ENCODE assay signal across 7 mouse cellular contexts in the genomic region with DNA sequence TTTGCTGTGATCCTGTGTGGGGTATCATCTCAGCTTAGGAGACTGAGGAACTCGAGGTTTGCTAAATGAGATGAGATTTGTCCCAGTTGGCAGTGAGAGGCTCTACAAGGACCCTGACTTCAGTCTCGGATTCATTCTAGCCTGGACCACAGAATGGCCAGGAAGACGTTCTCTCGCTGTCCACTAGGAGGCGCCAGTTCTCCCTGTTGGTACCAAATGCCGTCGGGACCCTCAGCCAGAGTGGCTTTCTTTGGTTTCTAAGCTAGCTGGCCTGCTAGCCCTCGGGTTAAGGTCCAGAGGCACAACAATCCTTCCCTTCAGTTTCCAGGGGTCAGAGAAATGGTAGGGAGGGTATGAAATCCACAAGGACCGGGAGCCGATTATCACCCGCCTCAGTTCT. TPM values are rescaled to one million over a fixed set of nuclear protein-coding genes. Genes with fewer than 3 reads are reported as not detected.
DNase-seq lines count a peak whose midpoint lies in the region; ATAC-seq and TF ChIP-seq lines count a peak whose summit lies in the region.

No protein-coding gene starts in this region.

- TF ChIP-seq POLR2A in thymus, adult 2 months (IDR thresholded peaks at IDR 0.05; ENCODE audit: control insufficient read depth, extremely low read depth, insufficient read depth, low read length, poor library complexity), result no peak
- TF ChIP-seq POLR2A in bone marrow macrophage, adult 2 months (IDR thresholded peaks at IDR 0.05; ENCODE audit: borderline replicate concordance, low read depth, low read length), result no peak
- TF ChIP-seq POLR2A in lung, adult 2 months (IDR thresholded peaks at IDR 0.05; ENCODE audit: borderline replicate concordance, extremely low read depth, low read depth, low read length), result no peak

- H3K9ac ChIP-seq in forebrain, embryonic 11.5 days (ENCODE audit: low read length), result no peak overlapping the region
- no peak overlapping the region for H3K9ac ChIP-seq in hindbrain, embryonic 15.5 days

- H3K4me3 ChIP-seq in thymus, adult 2 months (ENCODE audit: control insufficient read depth, insufficient read depth, low read length), result no peak overlapping the region
- H3K4me3 ChIP-seq in bone marrow macrophage, adult 2 months (ENCODE audit: insufficient read depth, low read length), result no peak overlapping the region
- H3K4me3 ChIP-seq in forebrain, embryonic 11.5 days (ENCODE audit: low read depth, low read length), result no peak overlapping the region
- no peak overlapping the region for H3K4me3 ChIP-seq in hindbrain, embryonic 15.5 days
- H3K4me3 ChIP-seq in lung, adult 2 months (replicated peaks; ENCODE audit: extremely low read depth, low read depth, low read length), result no peak overlapping the region

- H3K4me1 ChIP-seq in thymus, adult 2 months (replicated peaks; ENCODE audit: control insufficient read depth, insufficient read depth, low read length), result no peaks in the 10 kb centered on the region
- no peaks in the 10 kb centered on the region for H3K4me1 ChIP-seq in bone marrow macrophage, adult 2 months (ENCODE audit: control insufficient read depth, insufficient read depth, low read length)
- H3K4me1 ChIP-seq in forebrain, embryonic 11.5 days (replicated peaks; ENCODE audit: control insufficient read depth, insufficient read depth, low read length), result peaks cover 9% of the 10 kb centered on the region
- peaks cover 22% of the 10 kb centered on the region for H3K4me1 ChIP-seq in hindbrain, embryonic 15.5 days (replicated peaks)
- no peaks in the 10 kb centered on the region for H3K4me1 ChIP-seq in lung, adult 2 months (ENCODE audit: control insufficient read depth, insufficient read depth, low read length)

- 22% methylated on average over 11 of the region's 11 CpGs for WGBS in thymus, adult 2 months
- WGBS in forebrain, embryonic 11.5 days, result 18% methylated on average over 11 of the region's 11 CpGs
- 14% methylated on average over 11 of the region's 11 CpGs for WGBS in hindbrain, embryonic 15.5 days
- 16% methylated on average over 11 of the region's 11 CpGs for WGBS in lung, adult 2 months

- H3K27me3 ChIP-seq in thymus, adult 2 months (ENCODE audit: control insufficient read depth, insufficient read depth, low read length), result no peaks in the 10 kb centered on the region
- H3K27me3 ChIP-seq in forebrain, embryonic 11.5 days (ENCODE audit: control insufficient read depth, insufficient read depth, low read length), result no peaks in the 10 kb centered on the region
- H3K27me3 ChIP-seq in hindbrain, embryonic 15.5 days, result peaks cover 4% of the 10 kb centered on the region; the same call in 1 of the 2 replicates

- no peak overlapping the region for H3K4me2 ChIP-seq in forebrain, embryonic 11.5 days (ENCODE audit: low read depth, low read length, severe bottlenecking)
- no peak overlapping the region for H3K4me2 ChIP-seq in hindbrain, embryonic 15.5 days

- DNase-seq in thymus, adult 2 months, result peak; percentile 31
- DNase-seq in thymus, adult 18-20 months, result no peak
- peak; percentile 89 for DNase-seq in forebrain, embryonic 11.5 days (ENCODE audit: low spot score)
- peak; percentile 47 for DNase-seq in lung, adult 2 months
- peak; percentile 57 for DNase-seq in right cerebral cortex, postnatal 25 days

- no peaks in the 10 kb centered on the region for H3K36me3 ChIP-seq in thymus, adult 2 months (ENCODE audit: control insufficient read depth, insufficient read depth, low read length)
- H3K36me3 ChIP-seq in forebrain, embryonic 11.5 days (ENCODE audit: control insufficient read depth, insufficient read depth, low read length), result no peaks in the 10 kb centered on the region
- H3K36me3 ChIP-seq in hindbrain, embryonic 15.5 days, result no peaks in the 10 kb centered on the region

- H3K27ac ChIP-seq in thymus, adult 2 months (ENCODE audit: control insufficient read depth, insufficient read depth, low read length), result no peak overlapping the region
- H3K27ac ChIP-seq in bone marrow macrophage, adult 2 months (ENCODE audit: insufficient read depth, low read depth, low read length), result no peak overlapping the region
- H3K27ac ChIP-seq in forebrain, embryonic 11.5 days (ENCODE audit: low read depth, low read length), result no peak overlapping the region
- H3K27ac ChIP-seq in hindbrain, embryonic 15.5 days (replicated peaks), result no peak overlapping the region; the same call in 1 of the 2 replicates

- no peaks in the 10 kb centered on the region for H3K9me3 ChIP-seq in forebrain, embryonic 11.5 days (ENCODE audit: control insufficient read depth, low read length)
- no peaks in the 10 kb centered on the region for H3K9me3 ChIP-seq in hindbrain, embryonic 15.5 days

- ATAC-seq in forebrain, embryonic 11.5 days (replicated peaks; ENCODE audit: low FRiP score), result 0 out of 2 replicates have a peak, but pooled peaks have one; percentile 32
- 0 out of 2 replicates have a peak, but pooled peaks have one; percentile 10 for ATAC-seq in hindbrain, embryonic 15.5 days (ENCODE audit: low FRiP score, low read depth)

- TF ChIP-seq CTCF in thymus, adult 2 months (IDR thresholded peaks at IDR 0.05; ENCODE audit: borderline replicate concordance, control insufficient read depth, extremely low read depth, insufficient read depth, low read length, poor library complexity), result peak; percentile 82; the same call in 1 of the 2 replicates
- peak; percentile 98 for TF ChIP-seq CTCF in bone marrow macrophage, adult 2 months (IDR thresholded peaks at IDR 0.05; ENCODE audit: low read depth, low read length)
- TF ChIP-seq CTCF in lung, adult 2 months (IDR thresholded peaks at IDR 0.05; ENCODE audit: insufficient read depth, low read length), result peak; percentile 86

RNA-seq across cellular contexts. Expression of a gene that starts 36.5 kb away (rescaled TPM):
- 3.0 and 3.2 TPM in 2 replicates for polyA plus RNA-seq in thymus, adult 2 months (2012; rRNA removed)
- 2.8 and 3.2 TPM in 2 replicates for polyA plus RNA-seq in bone marrow macrophage, adult 2 months (2012; ENCODE audit: insufficient read depth, insufficient read length, missing spikeins)
- 1.9 and 2.5 TPM in 2 replicates for polyA plus RNA-seq in forebrain, embryonic 11.5 days (2014; fragmentation: Nextera tagmentation; extraction: Ambion mirVana)
- polyA plus RNA-seq in hindbrain, embryonic 15.5 days (2015; fragmentation: Nextera tagmentation; extraction: Ambion mirVana), result 11.3 and 14.3 TPM in 2 replicates
- 15.3 TPM in 2 replicates for polyA plus RNA-seq in lung, adult 2 months (2012; rRNA removed)

RNA-seq across cellular contexts. Expression of a gene that starts 47.7 kb away (rescaled TPM):
- 1.8 and 2.7 TPM in 2 replicates for polyA plus RNA-seq in thymus, adult 2 months (2012; rRNA removed)
- polyA plus RNA-seq in bone marrow macrophage, adult 2 months (2012; ENCODE audit: insufficient read depth, insufficient read length, missing spikeins), result not detected in 2 replicates
- 3.2 and 7.7 TPM in 2 replicates for polyA plus RNA-seq in forebrain, embryonic 11.5 days (2014; fragmentation: Nextera tagmentation; extraction: Ambion mirVana)
- polyA plus RNA-seq in hindbrain, embryonic 15.5 days (2015; fragmentation: Nextera tagmentation; extraction: Ambion mirVana), result 17.4 and 21.0 TPM in 2 replicates
- polyA plus RNA-seq in lung, adult 2 months (2012; rRNA removed), result 10.9 and 11.7 TPM in 2 replicates

Comparison
In these comparisons a context has a peak if more than half of its experiments do, and no peak if none do; other contexts are left out.
1. DNase-seq: peak in thymus, adult 2 months (single experiment), forebrain, embryonic 11.5 days (single experiment), lung, adult 2 months (single experiment) and right cerebral cortex, postnatal 25 days (single experiment); none in thymus, adult 18-20 months (0 of 2).
2. Peak in every context shown above with its lines, with median percentiles within 50 percentile points of each other: CTCF ChIP-seq.